Mouse (Mus musculus) C2C12 (cell line): ENCODE results near the gene Nav2.

ENCODE experiments used
- CTCF ChIP-seq: IDR thresholded peaks from one replicate; pipeline ENCODE4 v1.5.1; 2011; ENCODE audit not compliant: control insufficient read depth, insufficient read depth, insufficient read length
- MAX ChIP-seq: IDR thresholded peaks from one replicate; pipeline ENCODE4 v1.6.1; 2011; ENCODE audit warnings: mild to moderate bottlenecking, control low read depth
- MYOD1 ChIP-seq: IDR thresholded peaks from one replicate; pipeline ENCODE4 v1.6.1; 2011; ENCODE audit warnings: low read depth; ENCODE audit not compliant: control insufficient read depth, insufficient read length
- USF1 ChIP-seq: IDR thresholded peaks from one replicate; pipeline ENCODE4 v1.6.1; 2011; ENCODE audit warnings: low read depth, mild to moderate bottlenecking, control low read depth, moderate library complexity

GRCm38 (mm10) chr7:49290308-49290707, 381.8 kb downstream of the Nav2 start:
- TF ChIP-seq MAX, result no peak
- no peak for TF ChIP-seq CTCF
- no peak for TF ChIP-seq USF1
- TF ChIP-seq MYOD1, result no peak
